Mouse (Mus musculus): ENCODE results near the gene Gdi2.

- TF ChIP-seq CTCF (IDR thresholded peaks at IDR 0.05; ENCODE audit: extremely low read depth, insufficient read depth, low read length) (peak; percentile 34; the same call in 1 of the 2 replicates), POLR2A (IDR thresholded peaks at IDR 0.05; ENCODE audit: extremely low read depth, insufficient read depth, low read length) (no peak)
Observed at GRCm38 (mm10) chr13:3590789-3591188, 52.9 kb downstream of the Gdi2 start.
